Mouse (Mus musculus) spleen, embryonic (tissue): Measurements from ENCODE around the gene Sh2d1a.

Experiments
- CTCF ChIA-PET: fragments of 350-600 bp; sonication (Branson Sonifier 250); formaldehyde crosslinking; loops from one replicate; lab custom pipeline; 2022; lab: Charles Lee

Gene Sh2d1a

DNA sequence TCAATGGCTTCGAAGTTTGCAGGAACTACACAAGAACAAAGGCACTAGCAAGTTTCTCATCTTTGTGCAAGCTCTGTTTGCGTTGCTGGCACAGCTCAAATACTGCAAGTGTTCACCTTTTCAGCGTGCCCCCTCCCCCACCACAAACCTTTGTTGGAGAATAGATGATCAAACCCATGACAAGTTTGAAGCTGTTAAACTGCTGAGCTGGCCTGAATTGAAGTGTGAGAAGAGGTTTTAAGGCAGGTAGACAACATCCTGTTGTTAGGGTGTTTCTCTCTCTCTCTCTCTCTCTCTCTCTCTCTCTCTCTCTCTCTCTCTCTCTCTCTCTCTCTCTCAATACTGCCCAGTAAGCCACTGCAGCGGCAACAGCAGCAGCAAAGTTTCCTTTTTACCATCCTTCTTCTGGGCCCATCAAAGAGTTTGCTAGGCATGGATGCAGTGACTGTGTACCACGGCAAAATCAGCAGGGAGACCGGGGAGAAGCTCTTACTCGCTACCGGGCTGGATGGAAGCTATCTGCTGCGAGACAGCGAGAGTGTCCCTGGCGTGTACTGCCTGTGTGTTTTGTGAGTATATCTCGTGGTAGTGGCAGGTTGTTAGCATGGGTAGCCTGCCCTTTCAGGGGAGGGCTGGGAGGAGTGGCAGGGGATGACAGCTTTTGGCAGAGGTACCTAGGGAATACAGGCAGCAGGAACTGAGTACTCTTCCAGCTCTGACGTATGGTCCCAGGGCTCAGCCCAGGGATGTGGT is at the start of gene Sh2d1a:
Gene Sh2d1a, plus strand, starts transcription at position 163 of the 753 bp plus-strand sequence.
- CTCF ChIA-PET: no interaction called here

DNA sequence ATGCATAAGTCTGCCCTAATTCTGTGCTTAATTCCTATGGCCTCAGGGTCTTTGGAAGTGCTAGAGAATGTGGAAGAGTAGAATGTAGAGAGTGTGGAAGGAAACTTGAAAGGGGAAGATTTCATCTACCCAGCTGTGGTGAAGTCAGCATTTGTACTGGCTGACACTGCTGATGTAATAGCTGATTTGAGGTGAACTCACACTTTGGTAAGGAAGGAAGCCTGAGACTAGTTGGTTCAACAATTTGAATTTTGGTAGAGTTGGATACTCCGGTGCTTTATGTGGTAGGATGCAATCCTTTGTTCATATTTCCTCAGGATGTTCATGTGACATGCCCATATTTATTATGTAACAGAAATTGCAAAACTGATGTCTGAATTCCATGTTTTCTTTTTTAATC is 49.3 kb upstream of the Sh2d1a start:
- CTCF ChIA-PET: no interaction called here

DNA sequence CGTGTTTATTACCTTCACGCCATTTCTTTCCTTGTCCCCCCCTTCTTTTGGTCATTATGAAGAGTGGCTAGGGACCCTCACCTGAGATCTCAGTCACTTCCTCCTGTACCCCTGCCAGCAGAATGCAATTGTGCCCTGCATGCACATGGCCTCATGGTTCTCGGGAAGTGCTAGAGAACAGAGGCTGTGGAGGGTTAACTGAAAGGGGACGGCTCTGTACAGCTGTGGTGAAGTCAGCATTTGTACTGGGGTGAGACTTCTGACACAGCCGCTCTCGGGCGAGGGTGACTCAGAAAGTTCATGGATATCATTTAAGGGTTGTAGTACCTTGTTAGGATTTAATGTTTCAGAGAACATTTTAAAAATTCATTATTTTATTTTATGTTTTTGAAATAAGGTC is 47.7 kb upstream of the Sh2d1a start:
- CTCF ChIA-PET: no interaction called here

DNA sequence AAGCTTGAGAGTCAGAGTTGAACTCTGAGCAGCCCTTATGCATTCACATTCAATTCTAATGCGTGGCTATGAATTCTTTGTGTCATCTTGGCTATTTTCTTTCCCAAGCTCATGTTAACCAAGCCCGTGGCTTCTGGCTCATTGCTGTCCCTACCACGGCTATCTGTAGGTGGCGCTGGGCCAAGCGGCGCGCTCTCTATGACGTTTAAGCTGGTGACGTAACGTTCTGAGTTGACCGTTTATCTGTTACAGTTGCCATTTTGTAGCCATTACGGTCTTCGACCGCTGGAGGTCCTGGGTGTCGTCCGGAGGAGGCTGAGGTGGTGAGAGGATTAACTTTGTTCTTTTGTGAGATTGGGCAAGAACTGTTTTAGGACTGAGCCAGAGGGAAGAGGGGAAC is 12.8 kb upstream of the Sh2d1a start, which contains the start of gene Tex13c2:
Gene Tex13c2, plus strand, starts transcription at position 246 of the 400 bp plus-strand sequence.
- CTCF ChIA-PET: no interaction called here

DNA sequence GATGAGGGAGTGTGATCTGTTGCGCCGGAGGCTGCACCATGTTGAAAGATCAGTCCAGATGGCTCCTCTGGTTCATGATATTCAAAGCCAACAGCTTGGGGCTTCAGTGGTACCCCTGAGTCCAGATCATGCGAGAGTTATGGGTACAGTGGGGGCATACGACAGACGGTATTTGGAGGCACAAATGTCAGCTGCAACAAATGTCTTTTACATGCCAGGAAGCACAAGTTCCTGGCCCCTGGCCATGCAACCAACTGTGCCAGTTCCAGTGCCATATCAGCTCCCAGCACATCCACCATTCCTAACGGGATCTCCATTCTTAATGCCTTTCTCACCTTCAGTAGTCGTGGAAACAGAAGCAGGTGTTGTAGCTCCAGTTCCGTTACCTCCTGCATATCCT is 11.9 kb upstream of the Sh2d1a start:
- CTCF ChIA-PET: no interaction called here

DNA sequence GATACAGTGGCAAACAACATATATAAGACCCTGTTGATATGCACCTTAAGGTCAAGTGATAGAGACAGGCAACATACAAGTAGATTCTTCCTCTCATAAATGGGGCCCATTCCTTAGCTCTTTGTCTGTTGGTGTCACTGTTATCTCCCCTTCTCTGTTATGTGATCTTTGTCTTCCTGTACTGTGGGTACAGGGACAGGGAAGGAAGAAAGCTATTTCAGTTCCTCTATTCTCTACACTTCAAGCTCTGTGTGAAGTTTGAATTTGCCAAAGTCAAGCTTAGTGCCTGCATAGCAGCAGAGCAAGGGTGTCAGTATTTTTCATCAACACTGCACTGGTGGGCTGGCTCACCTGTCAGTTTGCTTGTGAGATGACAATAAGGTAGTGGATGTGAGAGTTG is 1.7 kb upstream of the Sh2d1a start:
- CTCF ChIA-PET: interaction anchor here (1.2 kb wide), 1 partner anchor 11 kb away, joined by 3 read pairs; no protein-coding TSS in a partner anchor

DNA sequence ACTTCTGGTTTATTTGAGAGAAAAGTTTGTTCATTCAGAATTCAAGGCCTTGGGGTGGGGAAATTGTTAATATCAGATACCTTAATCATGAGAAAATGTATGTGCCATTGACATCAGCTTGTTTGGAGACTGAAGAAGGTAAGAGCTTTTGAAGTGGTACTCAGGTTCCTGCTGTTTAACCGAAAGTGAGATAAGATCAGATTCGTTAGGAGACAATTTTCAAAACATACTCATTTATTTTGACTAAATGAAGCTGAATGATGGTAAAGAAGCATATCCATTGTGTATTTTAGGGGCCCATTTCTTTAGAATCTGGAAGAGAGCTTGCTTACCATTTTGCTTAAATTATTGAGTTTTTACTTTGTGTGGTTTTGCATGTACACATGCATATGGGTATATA is 8.9 kb downstream of the Sh2d1a start:
- CTCF ChIA-PET: interaction anchor here (1.2 kb wide), 1 partner anchor 11 kb away, joined by 3 read pairs; no protein-coding TSS in a partner anchor

DNA sequence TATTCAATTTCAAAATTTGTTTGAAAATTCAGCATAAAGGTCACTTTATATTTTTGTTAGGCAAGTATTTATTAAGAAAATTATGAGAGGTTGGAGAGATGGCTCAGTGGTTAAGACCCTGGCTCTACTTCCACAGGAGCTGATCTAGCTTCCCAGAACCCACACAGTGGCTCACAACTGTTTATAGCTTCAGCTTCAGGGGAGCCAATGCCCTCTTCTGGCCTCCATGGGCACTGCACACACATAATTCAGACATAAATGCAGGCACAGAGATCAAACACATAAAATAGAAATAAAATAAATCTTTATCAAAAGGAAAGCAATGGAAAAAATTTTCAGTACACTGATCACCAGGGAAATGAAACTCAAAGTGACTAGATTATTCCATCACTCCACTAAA is 10.3 kb downstream of the Sh2d1a start:
- CTCF ChIA-PET: no interaction called here

DNA sequence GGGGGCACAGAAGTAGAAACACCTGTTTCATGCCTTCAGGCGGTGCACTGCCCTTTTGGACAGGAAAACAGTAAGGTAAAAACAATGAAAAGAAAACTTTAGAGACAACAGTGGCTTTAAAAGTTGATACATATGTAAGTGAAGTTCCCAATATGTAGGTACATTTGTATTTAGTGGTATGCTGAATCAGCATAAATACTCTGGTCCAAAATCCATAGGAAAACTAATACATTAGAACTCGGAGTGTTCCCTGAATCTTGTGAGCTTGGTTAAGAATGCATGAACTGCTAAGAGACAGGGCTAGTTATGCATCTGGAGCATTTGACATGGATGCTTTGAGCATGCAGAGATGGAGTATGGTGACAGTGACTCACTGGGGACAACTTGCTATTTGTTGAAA is 20.6 kb downstream of the Sh2d1a start:
- CTCF ChIA-PET: no interaction called here

DNA sequence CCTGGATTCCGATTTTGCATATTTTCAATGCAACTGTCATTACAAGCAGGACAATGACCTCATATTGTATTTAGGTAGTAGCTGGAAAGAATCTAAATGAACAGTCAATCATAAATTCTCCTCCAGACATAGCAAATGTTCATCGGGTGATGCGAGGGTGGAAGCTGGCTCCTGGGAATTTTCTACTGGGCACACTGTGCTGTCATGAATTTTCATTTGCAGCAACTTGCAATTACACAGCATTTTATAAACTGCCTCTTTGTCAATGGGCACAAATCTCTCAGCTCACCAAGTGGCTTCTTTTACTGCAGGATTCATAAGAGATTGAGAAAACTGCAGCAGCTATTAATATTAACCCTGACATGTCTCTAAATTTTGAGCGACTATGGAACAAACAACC is 28.4 kb downstream of the Sh2d1a start:
- CTCF ChIA-PET: no interaction called here

DNA sequence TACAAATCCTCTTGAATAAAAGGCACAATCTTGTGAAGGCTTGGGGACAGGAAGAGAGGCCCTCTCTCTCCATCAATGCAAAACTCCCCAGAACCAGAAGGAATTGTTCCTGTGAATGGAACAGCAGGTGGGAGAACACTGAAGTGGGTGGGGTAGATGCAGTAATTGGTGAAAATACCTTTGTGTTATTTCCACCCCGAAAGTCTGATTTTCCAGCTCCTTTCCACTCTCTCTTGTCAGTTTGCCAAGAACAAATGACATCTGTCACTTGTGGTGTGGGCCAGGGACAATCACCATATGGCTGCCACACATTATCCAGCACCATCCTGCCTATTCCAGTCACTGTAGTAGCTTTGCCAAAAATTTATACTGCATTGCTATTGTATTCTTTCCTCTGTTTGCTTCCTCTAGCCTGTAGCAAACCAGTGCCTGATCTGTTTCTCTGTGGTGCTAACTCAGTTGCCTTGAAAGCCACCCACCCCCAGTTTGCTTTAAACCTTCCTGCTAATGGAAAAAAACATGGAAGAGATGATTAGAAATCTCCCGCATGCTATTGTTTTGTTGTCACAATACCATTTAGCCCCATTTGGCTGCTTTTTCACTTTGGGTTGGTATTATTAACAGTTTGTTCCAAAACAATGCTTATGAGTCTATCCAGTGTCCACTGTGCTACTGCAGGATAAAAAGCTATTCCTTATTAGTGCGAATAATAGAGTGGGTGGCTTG is 37.9 kb downstream of the Sh2d1a start:
- CTCF ChIA-PET: no interaction called here

DNA sequence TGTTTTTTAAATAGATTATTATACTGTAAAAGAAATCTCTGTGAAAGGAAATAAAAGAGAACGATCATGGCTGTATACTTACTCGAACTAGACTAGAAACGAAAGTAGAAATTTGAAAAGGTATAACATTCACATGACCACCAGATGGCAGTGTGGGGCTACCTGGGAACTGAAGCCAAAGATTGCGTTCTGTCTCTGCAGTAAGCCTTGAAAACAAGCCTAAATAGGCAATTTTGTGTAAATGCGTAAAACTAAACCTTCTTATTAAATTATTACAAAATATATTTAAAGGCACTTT is 38.5 kb downstream of the Sh2d1a start:
- CTCF ChIA-PET: no interaction called here

DNA sequence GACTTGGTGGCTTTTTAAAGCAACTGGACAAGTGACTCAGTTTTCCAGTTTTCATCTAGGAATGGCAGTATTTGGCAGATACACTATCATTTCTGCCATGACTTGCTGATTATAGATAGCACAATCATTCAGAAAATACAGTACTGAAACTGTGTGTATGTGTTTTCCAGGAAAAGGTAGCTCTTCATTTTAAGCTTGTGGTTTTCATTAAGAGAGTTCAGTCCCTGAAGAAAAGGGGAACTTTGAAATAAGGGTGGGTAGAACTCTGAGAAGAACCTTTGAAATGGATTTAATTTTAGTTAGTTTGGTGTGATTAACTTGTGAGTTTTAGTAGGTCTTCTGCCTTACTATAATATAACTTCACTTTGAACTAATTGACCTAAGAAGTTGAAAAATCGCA is 42.8 kb downstream of the Sh2d1a start:
- CTCF ChIA-PET: no interaction called here

DNA sequence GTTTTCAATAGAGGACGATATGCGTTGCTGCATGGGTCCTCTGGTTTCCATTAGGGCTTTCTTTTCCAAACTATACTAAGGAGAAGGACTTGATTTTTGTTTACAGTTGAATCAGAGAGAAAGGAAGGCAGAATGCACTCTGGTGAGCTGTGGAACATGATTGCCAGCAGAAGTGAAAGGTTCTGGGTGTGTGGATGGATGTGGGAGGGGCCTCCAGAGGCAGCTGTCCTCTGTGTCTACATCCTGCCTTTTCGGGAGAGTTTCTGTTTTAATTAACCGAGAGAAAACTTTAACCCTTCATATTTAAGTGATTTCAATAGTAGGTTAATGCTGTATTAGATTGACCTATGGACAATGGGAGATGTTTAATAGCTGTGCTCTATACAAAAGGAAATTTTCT is 46.3 kb downstream of the Sh2d1a start:
- CTCF ChIA-PET: no interaction called here

DNA sequence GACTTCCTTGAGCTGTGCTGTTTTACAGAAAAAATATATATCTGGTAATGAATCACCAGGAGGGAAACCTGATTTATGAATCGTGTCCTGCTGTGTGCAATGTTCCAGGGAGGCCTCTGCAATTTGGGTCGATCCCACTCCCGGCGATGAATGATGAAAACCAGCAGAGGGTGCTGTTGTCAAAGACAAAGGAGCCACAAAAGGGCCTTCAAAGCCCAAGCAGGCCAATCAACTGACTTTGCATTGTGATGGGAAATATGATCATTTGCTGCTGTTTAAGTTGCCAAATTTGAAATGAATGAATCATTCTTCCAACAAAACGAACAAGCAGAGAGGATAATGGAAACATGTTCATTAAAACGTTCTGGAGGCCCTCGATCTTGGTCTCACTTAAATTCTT is 55.0 kb downstream of the Sh2d1a start:
- CTCF ChIA-PET: no interaction called here

DNA sequence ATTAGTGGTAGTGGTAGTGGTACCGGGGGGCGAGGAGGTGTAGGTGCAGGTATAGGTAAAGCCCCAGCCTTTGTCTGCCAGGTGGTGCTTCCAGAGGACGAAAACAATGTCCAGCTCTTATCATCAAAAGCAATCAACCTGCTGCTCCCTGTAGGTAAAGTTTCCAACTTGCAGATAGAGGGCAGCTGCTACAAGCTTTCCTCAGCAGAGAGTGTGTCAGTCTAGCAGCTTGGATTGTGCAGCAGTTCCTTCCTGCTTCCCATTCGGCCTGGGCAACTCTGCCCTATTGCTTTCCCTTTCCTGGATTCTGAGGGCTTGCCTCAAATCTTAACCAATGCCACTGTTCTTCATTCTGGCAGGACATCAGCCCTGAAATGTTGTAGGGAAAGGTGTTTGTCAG is 56.4 kb downstream of the Sh2d1a start:
- CTCF ChIA-PET: no interaction called here
